Mouse (Mus musculus) heart, postnatal 0 days (tissue): ENCODE data around the gene Gm20479. TPM values are rescaled to one million over a fixed set of nuclear protein-coding genes. Genes with fewer than 3 reads are reported as not detected.

Experiments used
- ATAC-seq: fragments of 200-750 bp; cut with Nextera tagmentation; 2 replicates; pipeline ENCODE4 v1.8.0; 2017; ENCODE audit warnings: low read depth, moderate number of reproducible peaks, moderate library complexity; ENCODE audit not compliant: insufficient read depth
- DNase-seq: peaks from one replicate; pipeline ENCODE4 v3.0.0-alpha.2; 2016; ENCODE audit warnings: low spot score
- H3K27ac ChIP-seq: fragments of 300-500 bp; sonication (generic); 2 replicates; pipeline ENCODE4 v1.5.1; 2014; ENCODE audit warnings: low read depth, mild to moderate bottlenecking
- H3K27me3 ChIP-seq: fragments of 300-500 bp; sonication (generic); 2 replicates; pipeline ENCODE4 v1.6.1; 2014; ENCODE audit warnings: low read length, mixed read lengths; ENCODE audit not compliant: control insufficient read depth, insufficient read depth
- H3K36me3 ChIP-seq: fragments of 300-500 bp; sonication (generic); replicated peaks from 2 replicates; pipeline ENCODE4 v1.6.1; 2014; ENCODE audit warnings: low read length, mixed read lengths; ENCODE audit not compliant: control insufficient read depth, insufficient read depth
- H3K4me1 ChIP-seq: fragments of 300-500 bp; sonication (generic); 2 replicates; pipeline ENCODE4 v1.6.1; 2014; ENCODE audit warnings: antibody characterized with exemption; ENCODE audit not compliant: control insufficient read depth, insufficient read depth
- H3K4me2 ChIP-seq: fragments of 300-500 bp; sonication (generic); 2 replicates; pipeline ENCODE4 v1.6.1; 2014; ENCODE audit warnings: low read depth, mild to moderate bottlenecking, low read length, moderate library complexity
- H3K4me3 ChIP-seq: fragments of 300-500 bp; sonication (generic); 2 replicates; pipeline ENCODE4 v1.5.1; 2014; ENCODE audit warnings: low read depth, low read length
- H3K9ac ChIP-seq: fragments of 300-500 bp; sonication (generic); replicated peaks from 2 replicates; pipeline ENCODE4 v1.6.1; 2014; ENCODE audit warnings: low read depth, low read length, mixed read lengths
- H3K9me3 ChIP-seq: fragments of 300-500 bp; sonication (generic); replicated peaks from 2 replicates; pipeline ENCODE4 v1.6.1; 2016; ENCODE audit warnings: low read length; ENCODE audit not compliant: control insufficient read depth
- CTCF ChIP-seq: IDR thresholded peaks from 2 replicates; pipeline ENCODE4 v1.5.1; 2016; ENCODE audit warnings: antibody characterized with exemption, control low read depth, low read depth
- EP300 ChIP-seq: IDR thresholded peaks from 2 replicates; pipeline ENCODE4 v1.6.1; 2016; ENCODE audit warnings: antibody characterized with exemption, low read depth
- WGBS: fragments of 180-500 bp; shearing (Covaris S2); extraction: QIAGEN DNeasy Blood & Tissue Kit; methylation state at CpG from one replicate; pipeline ENCODE4 v1.1.7; 2014; 5-methylcytosine and 5-hydroxymethylcytosine counted together
- polyA plus RNA-seq: library from polyadenylated mRNA; unstranded; fragments of >200 nt; fragmentation: Nextera tagmentation; extraction: Ambion mirVana; gene quantifications from 2 replicates; pipeline ENCODE4 v1.2.1, GENCODE M21; 2015
- total RNA-seq: library from RNA; depleted of rRNA; stranded (reverse); fragments of >200 nt; gene quantifications from 2 replicates; pipeline ENCODE4 v1.2.3, GENCODE M21; 2014; ENCODE audit warnings: low replicate concordance

Gm20479 gene
- total and polyA plus RNA-seq, 2 experiments from 2014 or later, result 0.46 TPM; not detected in 1

DNA sequence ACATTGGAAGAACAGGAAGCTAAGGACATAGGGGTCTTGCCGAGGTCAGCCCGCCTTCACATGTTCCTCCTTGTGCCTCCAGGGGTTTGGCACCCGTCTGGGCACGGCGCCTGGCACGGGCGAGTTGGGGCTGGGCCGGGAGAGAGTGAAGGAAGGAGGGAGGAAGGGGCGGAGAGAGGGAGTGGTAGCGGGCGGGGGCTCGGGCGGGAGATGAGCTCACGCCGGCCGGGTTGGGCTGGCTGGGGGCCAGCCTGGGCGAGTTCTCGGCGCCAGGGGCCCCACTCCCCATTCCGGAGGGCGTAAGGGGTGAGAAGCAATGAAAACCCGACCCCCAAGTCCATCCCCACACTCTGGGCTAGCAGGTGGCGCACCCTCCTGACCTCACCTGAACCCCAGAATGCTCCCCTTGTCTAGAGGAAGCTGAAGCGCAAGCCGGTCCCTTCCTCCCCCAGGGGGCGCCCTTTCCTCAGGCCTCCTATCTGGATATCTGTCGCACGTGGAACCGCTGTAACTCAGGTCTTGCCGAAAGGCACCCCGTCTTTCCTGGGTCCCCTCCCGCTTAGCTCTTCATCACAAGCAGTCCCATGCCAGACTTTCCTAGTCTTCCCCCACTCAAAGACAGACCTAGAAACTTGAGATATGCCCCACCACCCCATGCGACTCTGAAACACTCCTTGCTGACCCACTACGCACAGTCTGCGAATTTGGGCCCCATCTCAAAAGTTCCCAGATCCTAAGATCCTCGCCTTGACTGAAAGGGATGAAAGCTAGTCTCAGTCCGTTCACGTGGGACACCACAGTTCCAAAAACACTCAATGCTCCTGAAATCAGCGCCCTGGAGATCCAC, 24.6 kb downstream of the Gm20479 start:
- WGBS, result 1% methylated on average over 30 of the region's 39 CpGs
- ATAC-seq, result peak; percentile 4; the same call in 1 of the 2 replicates

DNA sequence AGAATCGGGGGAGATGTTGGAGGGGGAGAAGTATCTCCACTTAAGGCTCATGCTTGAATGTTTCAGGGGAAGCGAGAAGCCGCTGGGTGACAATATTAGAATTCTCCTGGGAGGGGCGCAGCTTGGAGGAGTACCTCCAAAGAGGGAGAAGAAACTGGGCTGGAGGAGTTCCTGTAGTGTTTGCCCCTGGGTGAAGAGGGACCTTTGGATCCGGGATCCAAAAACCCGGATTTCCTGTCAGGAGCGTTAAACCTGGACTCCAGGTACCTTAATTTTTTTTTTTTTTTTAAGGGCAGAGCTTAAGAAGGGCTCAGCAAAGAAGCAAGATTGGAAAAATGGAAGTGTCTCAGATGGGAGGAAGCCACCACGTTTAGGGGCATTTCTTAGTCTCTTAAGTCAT, 25.4 kb downstream of the Gm20479 start:
- Histone ChIP-seq H3K36me3 (0 out of 2 replicates have a peak, but pooled peaks cover 6% of the 10 kb centered on the region), H3K9me3 (no peaks in the 10 kb centered on the region), H3K27me3 (peaks cover 92% of the 10 kb centered on the region), H3K9ac (no peak overlapping the region; the same call in none of the 2 replicates), H3K4me1 (peaks cover 16% of the 10 kb centered on the region), H3K27ac (peak overlapping the region; percentile 84), H3K4me2 (peak overlapping the region; percentile 76), H3K4me3 (peak overlapping the region; percentile 67)
- WGBS, result 7% methylated on average over 8 of the region's 8 CpGs
- TF ChIP-seq EP300 (no peak), CTCF (no peak)
- DNase-seq, result no peak
- no peak for ATAC-seq

More for the DNA sequence above, 24.6 kb downstream of the Gm20479 start:
- Histone ChIP-seq H3K4me2 (peak overlapping the region; percentile 76), H3K9me3 (no peaks in the 10 kb centered on the region), H3K27me3 (peaks cover 92% of the 10 kb centered on the region), H3K27ac (peak overlapping the region; percentile 84), H3K4me1 (peaks cover 16% of the 10 kb centered on the region), H3K4me3 (peak overlapping the region; percentile 67), H3K9ac (peak overlapping the region; percentile 78), H3K36me3 (0 out of 2 replicates have a peak, but pooled peaks cover 5% of the 10 kb centered on the region)
- TF ChIP-seq CTCF (peak; percentile 59), EP300 (no peak; the same call in 1 of the 2 replicates)
- peak; percentile 59 for DNase-seq

DNA sequence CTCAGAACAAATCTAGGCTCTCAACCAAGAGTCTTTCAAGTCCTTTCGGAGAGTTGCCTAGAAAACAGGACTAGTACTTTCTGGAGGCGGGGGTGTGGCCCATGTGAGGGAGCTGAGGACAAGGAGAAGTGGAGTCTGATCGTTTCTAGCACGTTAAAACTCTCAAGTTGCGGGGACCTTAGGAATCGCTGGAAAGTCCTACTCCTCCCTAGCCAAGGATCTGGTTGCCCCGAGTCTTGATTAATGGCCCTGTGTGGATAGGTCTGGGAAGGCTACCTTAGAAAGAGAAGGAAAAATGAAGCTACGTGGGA, 25.7 kb downstream of the Gm20479 start:
- DNase-seq (no peak), ATAC-seq (no peak)
- Histone ChIP-seq H3K4me3 (peak overlapping the region; percentile 67), H3K9me3 (no peaks in the 10 kb centered on the region), H3K4me2 (peak overlapping the region; percentile 76), H3K9ac (no peak overlapping the region; the same call in 1 of the 2 replicates), H3K36me3 (0 out of 2 replicates have a peak, but pooled peaks cover 6% of the 10 kb centered on the region), H3K27me3 (peaks cover 92% of the 10 kb centered on the region), H3K27ac (peak overlapping the region; percentile 84), H3K4me1 (peaks cover 16% of the 10 kb centered on the region)
- WGBS, result 3% methylated on average over 8 of the region's 8 CpGs
- TF ChIP-seq CTCF (no peak), EP300 (no peak)

DNA sequence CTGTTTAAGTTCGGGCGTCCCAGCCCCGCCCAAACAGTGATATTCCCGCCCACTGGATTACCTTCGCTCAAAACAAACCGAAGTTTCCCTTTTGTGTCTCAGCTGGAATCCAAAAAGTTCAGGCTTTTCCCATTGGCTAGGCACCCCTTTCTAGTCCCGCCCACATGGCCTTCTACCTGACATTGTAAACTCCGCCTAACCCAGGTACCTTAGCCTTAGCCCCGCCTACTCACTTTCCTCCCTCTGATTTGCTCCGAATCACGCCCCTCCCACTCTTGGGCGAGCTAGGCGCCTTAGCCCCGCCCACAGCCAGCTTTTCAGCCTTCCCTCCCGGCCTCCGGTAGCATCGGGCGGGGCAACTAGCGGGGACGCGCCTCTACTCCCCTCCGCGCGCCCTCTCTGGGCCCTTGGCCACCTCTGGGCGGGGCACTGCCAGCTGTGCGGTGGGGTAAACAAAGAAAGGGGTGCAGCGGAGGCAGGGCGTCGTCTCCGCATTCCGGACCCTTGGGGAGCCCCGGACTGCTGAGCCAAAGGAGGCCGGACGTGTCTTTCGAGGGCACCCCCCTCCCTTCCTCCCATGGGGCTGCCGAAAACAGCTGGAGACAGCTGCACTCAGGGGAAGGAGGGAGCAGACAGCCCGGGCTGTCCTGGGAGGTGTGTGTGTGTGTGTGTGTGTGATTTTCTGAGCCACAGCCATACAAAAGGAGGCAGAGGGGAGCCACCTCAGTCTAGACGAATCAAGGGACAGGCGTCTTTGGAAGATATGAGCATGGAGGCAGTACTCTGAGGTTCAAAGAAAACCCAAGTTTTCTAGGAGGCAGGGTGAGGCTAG, 26.3 kb downstream of the Gm20479 start:
- DNase-seq (peak; percentile 89), ATAC-seq (peak; percentile 49)
- peak overlapping the region; percentile 76 for H3K4me2 ChIP-seq
- peaks cover 16% of the 10 kb centered on the region for H3K4me1 ChIP-seq
- 0 out of 2 replicates have a peak, but pooled peaks cover 6% of the 10 kb centered on the region for H3K36me3 ChIP-seq
- peak overlapping the region; percentile 67 for H3K4me3 ChIP-seq
- TF ChIP-seq CTCF (no peak), EP300 (peak; percentile 84)
- no peaks in the 10 kb centered on the region for H3K9me3 ChIP-seq
- 0 out of 2 replicates have a peak overlapping the region, but pooled peaks have one; percentile 17 for H3K9ac ChIP-seq
- 1% methylated on average over 39 of the region's 39 CpGs for WGBS
- H3K27me3 ChIP-seq, result peaks cover 92% of the 10 kb centered on the region
- peak overlapping the region; percentile 84 for H3K27ac ChIP-seq

DNA sequence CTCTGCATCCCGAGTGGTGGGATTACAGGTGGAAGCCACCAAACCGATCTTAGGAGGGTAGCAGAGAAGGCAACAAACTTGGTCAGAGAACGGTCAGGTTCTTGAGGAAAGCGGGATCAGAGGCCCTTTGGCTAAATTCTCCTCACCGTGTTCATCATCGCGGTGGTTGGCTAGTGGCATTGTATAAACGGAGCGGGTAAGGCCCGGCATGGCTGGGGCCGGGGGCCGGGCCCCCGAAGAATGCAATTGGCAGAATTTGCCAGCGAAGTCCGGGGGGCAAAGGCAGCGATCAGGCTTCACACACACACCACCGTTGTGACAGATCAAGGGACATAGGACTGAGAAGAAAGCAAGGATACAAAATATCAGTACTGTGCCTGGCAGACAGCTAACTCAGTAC, 27.2 kb downstream of the Gm20479 start:
- peak overlapping the region; percentile 67 for H3K4me3 ChIP-seq
- TF ChIP-seq EP300, result no peak
- no peak for TF ChIP-seq CTCF
- no peak overlapping the region for H3K27ac ChIP-seq
- ATAC-seq, result no peak
- no peaks in the 10 kb centered on the region for H3K9me3 ChIP-seq
- peak overlapping the region; percentile 76 for H3K4me2 ChIP-seq
- H3K36me3 ChIP-seq, result 0 out of 2 replicates have a peak, but pooled peaks cover 6% of the 10 kb centered on the region
- no peak overlapping the region for H3K9ac ChIP-seq
- no peak for DNase-seq
- peaks cover 16% of the 10 kb centered on the region for H3K4me1 ChIP-seq
- 27% methylated on average over 17 of the region's 17 CpGs for WGBS
- peaks cover 88% of the 10 kb centered on the region for H3K27me3 ChIP-seq
